Mouse (Mus musculus) retina, postnatal 1 day (tissue): ENCODE results near the gene Brap.
A peak's percentile ranks its signal among the peaks of the same experiment; 100 is the strongest.
"Not testable (repeated sequence)": the region's sequence is repeated elsewhere in the genome, so short reads cannot be mapped to it uniquely, and the experiment has no call there.

Source experiments
- DNase-seq: peaks from one replicate; pipeline ENCODE4 v3.0.0-alpha.2; 2012

Brap gene

GRCm38 (mm10) chr5:121660059-121660896 is at the start of gene Brap, which contains the start of gene Acad10:
Brap (plus strand) TSS chr5:121660563.
Acad10 (minus strand) TSS chr5:121660514.
- peak; percentile 96 for DNase-seq

DNA sequence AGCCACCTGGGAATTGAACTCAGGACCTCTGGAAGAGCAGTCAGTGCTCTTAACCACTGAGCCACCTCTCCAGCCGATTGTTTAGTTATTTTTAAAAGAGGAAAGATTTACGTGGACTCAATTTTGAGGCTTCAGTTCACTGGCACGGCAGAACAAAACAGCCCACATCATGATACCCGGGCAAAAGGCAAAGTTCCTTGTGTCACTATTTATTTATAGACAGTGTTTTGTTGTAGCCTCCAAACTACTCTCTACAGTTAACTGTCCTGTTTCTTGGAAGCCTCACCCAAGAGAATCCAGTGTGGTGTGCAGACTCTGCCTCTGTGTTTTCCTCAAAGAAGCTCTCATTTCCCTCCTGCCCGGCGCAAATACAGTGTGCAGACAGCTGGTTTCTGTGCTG is 48.3 kb upstream of the Brap start:
- DNase-seq = no peak

DNA sequence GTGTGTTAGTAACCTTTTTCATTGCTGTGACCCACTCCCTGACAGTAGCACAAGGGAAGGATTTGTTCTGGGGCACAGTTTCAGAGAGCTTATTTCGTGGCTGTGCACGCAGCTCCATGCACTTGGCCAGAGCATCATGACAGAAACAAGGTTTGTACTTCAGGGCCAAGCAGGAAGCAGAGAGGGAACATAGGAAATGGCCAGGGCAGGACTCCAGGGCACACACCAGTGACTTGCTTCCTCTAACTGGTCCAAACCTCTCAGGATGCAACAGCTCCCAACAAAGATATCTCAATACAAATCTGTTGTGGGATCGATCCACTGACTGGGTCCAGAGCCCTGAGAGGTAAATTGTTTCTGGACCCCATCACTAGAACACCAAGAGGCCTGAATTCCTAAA is 45.4 kb upstream of the Brap start:
- not testable (repeated sequence) for DNase-seq

GRCm38 (mm10) chr5:121618592-121619513 is 41.5 kb upstream of the Brap start, which contains the start of gene Acad12:
Acad12 (minus strand) TSS chr5:121618938.
- DNase-seq = peak; percentile 94

GRCm38 (mm10) chr5:121621102-121621501 is 39.3 kb upstream of the Brap start:
- DNase-seq = no peak

DNA sequence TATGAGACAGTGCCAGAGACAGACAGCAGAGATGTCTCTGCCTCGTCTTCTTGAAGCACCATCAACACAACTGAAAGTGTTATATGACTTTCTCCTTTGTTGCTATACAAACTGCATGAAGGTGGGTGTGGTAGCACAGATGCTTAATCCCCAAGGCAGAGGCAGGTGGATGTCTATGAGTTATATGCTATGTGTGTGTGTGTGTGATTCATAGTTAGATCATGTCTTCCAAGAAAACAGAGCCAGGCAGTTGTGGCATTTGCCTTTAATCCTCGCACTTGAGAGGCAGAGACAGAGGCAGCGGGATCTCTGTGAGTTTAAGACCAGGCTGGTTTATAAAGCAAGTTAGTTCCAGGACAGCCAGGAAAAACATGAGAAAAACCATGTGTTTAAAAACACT is 37.1 kb upstream of the Brap start:
- DNase-seq = no peak

DNA sequence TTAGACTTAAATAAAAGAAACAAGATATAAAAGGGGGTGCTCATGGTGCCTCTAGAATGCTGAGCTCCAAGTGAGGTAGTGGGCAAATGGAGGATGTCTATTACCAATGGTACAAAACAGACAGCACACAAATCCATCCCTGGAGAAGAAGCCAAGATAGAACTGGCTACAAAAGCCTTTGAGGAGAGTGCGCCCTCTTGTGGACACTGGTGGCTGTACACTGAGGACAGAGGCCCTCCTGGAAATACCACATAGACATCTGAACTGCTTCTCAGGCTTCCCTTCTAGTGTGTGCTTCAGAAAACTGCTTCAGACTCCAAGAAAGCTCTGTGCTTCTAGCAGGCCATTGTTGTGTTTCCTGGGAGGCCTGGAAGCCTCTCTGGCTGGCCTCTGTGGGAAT is 32.5 kb upstream of the Brap start:
- peak; percentile 77 for DNase-seq

DNA sequence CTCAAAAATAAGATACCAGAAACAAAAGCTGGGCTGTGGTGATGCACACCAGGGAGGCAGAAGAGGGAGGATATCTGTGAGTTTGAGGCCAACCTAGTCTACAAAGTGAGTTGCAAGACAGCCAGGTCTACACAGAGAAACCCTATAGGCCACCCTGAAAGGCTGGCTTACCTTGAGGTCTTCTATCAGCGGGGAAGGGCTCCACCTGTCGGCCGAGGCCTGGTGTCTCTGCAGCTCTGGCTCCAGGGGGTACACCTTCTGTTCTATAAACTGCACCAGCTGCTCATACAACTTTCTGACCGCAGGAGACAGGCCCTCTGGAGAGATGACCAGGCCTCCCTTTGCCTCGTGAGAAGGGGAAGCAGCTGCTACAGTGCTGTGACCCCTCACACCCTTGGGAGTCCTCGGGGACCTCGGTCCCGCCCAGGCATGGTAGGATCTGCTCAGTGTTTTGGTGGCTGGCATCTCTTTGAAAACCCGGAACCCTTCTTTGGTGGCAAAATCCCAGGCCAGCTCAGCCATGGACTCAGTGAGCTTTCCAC is 29.2 kb upstream of the Brap start:
- not testable (repeated sequence) for DNase-seq

DNA sequence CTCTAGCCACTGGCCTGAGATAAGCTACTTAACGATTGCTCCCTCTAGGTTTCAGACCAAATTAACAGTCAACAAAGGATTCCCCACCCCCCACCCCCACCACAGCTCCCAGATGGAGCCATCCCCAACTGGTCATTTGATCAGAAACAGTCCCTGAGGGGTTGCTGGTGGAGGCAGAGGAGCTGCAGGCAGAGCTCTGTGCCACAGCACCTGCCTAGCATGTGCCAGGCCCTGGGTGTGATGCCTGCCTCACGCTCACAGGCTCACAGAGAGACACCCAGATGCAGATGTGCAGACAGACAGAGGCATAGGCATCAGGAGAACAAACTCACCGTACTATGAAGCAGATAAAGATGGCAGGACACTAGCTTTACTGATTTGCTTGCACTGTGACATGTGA is 27.6 kb upstream of the Brap start:
- DNase-seq = peak; percentile 64

DNA sequence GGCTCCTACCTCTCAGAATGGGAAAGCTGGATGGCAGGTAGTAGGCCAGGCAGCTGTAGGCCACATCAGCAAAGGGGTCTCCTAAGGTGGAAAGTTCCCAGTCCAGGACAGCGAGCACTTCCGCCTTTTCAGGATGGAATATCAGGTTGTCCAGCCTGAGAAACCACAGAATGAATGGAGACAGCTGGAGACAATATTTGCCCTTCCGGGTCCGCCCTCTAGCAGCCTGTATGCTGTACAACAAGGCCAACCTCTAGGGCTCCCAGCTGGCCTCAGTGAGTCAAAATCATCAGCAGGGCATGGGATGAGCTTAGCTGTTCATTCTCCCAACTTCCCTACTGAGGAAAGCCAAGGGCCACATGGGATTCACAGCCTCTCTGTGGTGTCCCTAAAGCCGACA is 25.7 kb upstream of the Brap start:
- DNase-seq = no peak

GRCm38 (mm10) chr5:121637296-121637695 is 23.1 kb upstream of the Brap start:
- no peak for DNase-seq

GRCm38 (mm10) chr5:121639601-121640000 is 20.8 kb upstream of the Brap start:
- no peak for DNase-seq

DNA sequence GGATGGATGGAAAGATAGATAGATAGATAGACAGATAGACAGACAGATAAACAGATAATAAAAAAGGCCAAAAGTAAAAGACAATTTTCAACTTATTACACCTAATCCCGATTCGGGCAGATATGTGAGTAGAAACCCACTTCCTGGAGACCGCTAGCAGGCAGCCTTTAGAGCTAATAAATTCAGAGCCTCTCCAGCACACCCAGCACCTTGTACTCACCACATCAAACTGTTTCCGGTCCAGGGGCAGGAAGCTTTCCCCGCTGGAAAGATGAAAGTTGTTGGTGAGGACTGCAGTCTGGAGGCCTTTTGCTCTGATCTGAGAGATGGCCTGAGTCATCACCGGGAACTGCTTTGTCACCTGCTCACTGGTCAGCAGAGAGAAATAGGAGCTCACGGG is 11.2 kb upstream of the Brap start:
- no peak for DNase-seq

GRCm38 (mm10) chr5:121654526-121654925 is 5.8 kb upstream of the Brap start:
- no peak for DNase-seq

DNA sequence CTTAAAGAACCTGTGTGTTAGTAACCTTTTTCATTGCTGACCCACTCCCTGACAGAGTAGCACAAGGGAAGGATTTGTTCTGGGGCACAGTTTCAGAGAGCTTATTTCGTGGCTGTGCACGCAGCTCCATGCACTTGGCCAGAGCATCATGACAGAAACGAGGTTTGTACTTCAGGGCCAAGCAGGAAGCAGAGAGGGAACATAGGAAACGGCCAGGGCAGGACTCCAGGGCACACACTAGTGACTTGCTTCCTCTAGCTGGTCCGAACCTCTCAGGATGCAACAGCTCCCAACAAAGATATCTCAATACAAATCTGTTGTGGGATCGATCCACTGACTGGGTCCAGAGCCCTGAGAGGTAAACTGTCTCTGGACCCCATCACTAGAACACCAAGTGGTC is 3.5 kb upstream of the Brap start:
- DNase-seq = not testable (repeated sequence)

GRCm38 (mm10) chr5:121657656-121658055 is 2.7 kb upstream of the Brap start:
- DNase-seq = not testable (repeated sequence)

- DNase-seq = no peak
Measured at GRCm38 (mm10) chr5:121660897-121661254, 513 bp downstream of the Brap start.

- no peak for DNase-seq
Measured at GRCm38 (mm10) chr5:121661494-121661893, 1.1 kb downstream of the Brap start.

DNA sequence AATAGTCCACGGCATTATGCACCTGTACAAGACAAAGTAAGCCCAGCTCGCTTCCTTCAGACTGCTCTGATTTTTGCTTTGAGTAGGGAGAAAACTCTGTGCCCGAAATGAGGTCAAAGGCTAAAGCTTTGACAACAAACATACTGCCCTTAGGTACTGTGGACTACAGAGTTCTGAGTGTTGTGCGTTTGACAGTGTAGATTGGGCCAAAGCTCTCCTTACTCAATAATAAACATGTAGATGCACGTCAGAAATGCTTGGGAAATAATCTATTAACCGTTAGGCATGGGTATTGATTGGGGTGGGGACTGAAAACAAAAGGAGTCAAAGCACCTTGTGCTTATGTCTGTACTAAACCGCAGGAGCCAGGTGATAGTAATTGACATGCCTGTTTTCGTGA is 3.1 kb downstream of the Brap start:
- DNase-seq = no peak

- DNase-seq = no peak
Measured at GRCm38 (mm10) chr5:121664078-121664477, 3.7 kb downstream of the Brap start.

DNA sequence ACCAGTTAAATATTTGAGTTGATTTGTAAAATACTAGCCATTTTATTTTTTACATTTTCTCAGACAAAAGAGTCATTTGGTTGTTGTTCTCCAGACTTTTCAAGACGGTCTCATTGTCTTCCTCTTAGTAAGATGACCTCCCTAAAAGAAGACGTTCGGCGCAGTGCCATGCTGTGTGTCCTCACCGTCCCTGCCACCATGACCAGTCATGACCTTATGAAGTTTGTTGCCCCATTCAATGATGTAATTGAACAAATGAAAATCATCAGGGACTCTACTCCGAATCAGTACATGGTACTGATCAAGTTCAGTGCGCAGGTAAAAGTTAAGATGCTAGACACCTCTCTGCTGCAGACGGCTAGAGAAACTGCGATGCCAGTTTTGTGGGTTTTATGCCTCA is 4.6 kb downstream of the Brap start:
- DNase-seq = no peak

DNA sequence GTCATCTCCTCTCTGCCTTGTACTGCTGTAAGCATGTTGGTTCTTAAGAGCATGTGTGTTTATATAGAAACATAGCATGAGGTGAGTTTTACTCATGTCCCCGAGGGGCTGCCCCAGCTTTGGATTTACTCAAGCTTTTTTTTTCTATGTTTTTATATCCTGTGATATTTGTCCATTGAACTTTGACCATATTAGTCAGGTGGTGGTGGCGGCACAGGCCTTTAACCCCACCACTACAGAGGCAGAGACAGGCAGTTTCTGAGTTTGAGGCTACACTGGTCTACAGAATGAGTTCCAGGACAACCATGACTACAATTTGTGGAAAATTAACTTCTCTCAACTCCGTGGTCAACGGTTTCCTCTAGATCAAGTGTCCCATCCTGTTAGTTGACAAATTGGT is 6.7 kb downstream of the Brap start:
- no peak for DNase-seq

- no peak for DNase-seq
Measured at GRCm38 (mm10) chr5:121668411-121668810, 8.0 kb downstream of the Brap start.

DNA sequence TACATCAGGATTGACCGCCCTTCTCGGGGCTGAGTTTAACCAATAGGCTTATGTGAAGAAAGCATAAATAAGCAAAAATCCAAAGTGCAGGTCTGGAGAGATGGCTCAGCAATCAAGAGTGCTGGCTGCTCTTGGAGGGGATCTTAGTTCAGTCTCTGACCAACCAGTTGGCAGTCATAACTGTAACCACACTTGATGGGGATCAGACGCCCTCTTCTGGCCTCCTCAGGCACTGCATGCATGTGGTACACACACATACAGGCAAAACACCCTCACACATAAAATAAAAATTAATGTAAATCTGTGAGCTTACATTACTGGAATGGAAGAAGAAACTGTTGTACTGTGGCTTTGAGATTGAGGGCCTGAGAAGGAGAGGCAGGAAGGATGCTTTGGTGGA is 10.0 kb downstream of the Brap start:
- DNase-seq = peak; percentile 30
